Mouse (Mus musculus) hindlimb bud, embryonic 11.5 days (tissue): ENCODE results near the gene Cntn6.

ENCODE experiments used
- DNase-seq: peaks from one replicate; pipeline ENCODE4 v3.0.0-alpha.2; 2012; ENCODE audit warnings: low read depth, low spot score; ENCODE audit errors: extremely low spot score

The Cntn6 gene

GRCm38 (mm10) chr6:104758125-104758524 lies 265.5 kb downstream of the Cntn6 start:
- no peak for DNase-seq

- no peak for DNase-seq
Observed at GRCm38 (mm10) chr6:104761226-104761625, 268.6 kb downstream of the Cntn6 start.

GRCm38 (mm10) chr6:104783891-104784290 lies 291.3 kb downstream of the Cntn6 start:
- no peak for DNase-seq

- DNase-seq = no peak
Observed at GRCm38 (mm10) chr6:104787502-104787901, 294.9 kb downstream of the Cntn6 start.

GRCm38 (mm10) chr6:104808526-104808925 lies 315.9 kb downstream of the Cntn6 start:
- no peak for DNase-seq

- no peak for DNase-seq
Observed at GRCm38 (mm10) chr6:104815610-104816009, 323.0 kb downstream of the Cntn6 start.

GRCm38 (mm10) chr6:104879711-104880110 lies 387.1 kb downstream of the Cntn6 start:
- no peak for DNase-seq

GRCm38 (mm10) chr6:104884021-104884420 lies 391.4 kb downstream of the Cntn6 start:
- DNase-seq = no peak

- DNase-seq = no peak
Observed at GRCm38 (mm10) chr6:104885829-104886228, 393.2 kb downstream of the Cntn6 start.

- DNase-seq = no peak
Observed at GRCm38 (mm10) chr6:104891071-104891470, 398.5 kb downstream of the Cntn6 start.
